Mouse (Mus musculus): ENCODE data around the gene Crk.

GRCm38 (mm10) chr11:75652222-75652941 lies 26.7 kb upstream of the Crk start:
- TF ChIP-seq CTCF (IDR thresholded peaks at IDR 0.05; ENCODE audit: borderline replicate concordance, extremely low read depth, insufficient read depth, insufficient read length) (no peak), POLR2A (IDR thresholded peaks at IDR 0.05; ENCODE audit: borderline replicate concordance, extremely low read depth, insufficient read depth, insufficient read length, poor library complexity, severe bottlenecking) (no peak)

Measured in brain, embryonic 14.5 days (tissue).